Mouse (Mus musculus) embryonic facial prominence, embryonic 14.5 days (tissue): ENCODE results near the gene Treml2. TPM values are rescaled to one million over a fixed set of nuclear protein-coding genes. Genes with fewer than 3 reads are reported as not detected.

Source experiments
- ATAC-seq: fragments of 200-750 bp; cut with Nextera tagmentation; 2 replicates; pipeline ENCODE4 v1.8.0; 2017; ENCODE audit warnings: low read depth, moderate number of reproducible peaks, moderate TSS enrichment
- DNase-seq: peaks from one replicate; pipeline ENCODE4 v3.0.0-alpha.2; 2015; ENCODE audit warnings: low spot score
- H3K27ac ChIP-seq: fragments of 300-500 bp; sonication (generic); replicated peaks from 2 replicates; pipeline ENCODE4 v1.5.1; 2014; ENCODE audit warnings: low read depth, mild to moderate bottlenecking, low read length, moderate library complexity
- H3K27me3 ChIP-seq: fragments of 300-500 bp; sonication (generic); replicated peaks from 2 replicates; pipeline ENCODE4 v1.6.1; 2014; ENCODE audit warnings: low read length; ENCODE audit not compliant: control insufficient read depth, insufficient read depth
- H3K36me3 ChIP-seq: fragments of 300-500 bp; sonication (generic); 2 replicates; pipeline ENCODE4 v1.6.1; 2014; ENCODE audit warnings: low read length, mixed read lengths; ENCODE audit not compliant: control insufficient read depth, insufficient read depth
- H3K4me1 ChIP-seq: fragments of 300-500 bp; sonication (generic); 2 replicates; pipeline ENCODE4 v1.6.1; 2014; ENCODE audit warnings: antibody characterized with exemption, low read length; ENCODE audit not compliant: control insufficient read depth, insufficient read depth
- H3K4me2 ChIP-seq: fragments of 300-500 bp; sonication (generic); 2 replicates; pipeline ENCODE4 v1.6.1; 2014; ENCODE audit warnings: low read depth, mild to moderate bottlenecking, low read length, moderate library complexity, mixed read lengths
- H3K4me3 ChIP-seq: fragments of 300-500 bp; sonication (generic); 2 replicates; pipeline ENCODE4 v1.5.1; 2014; ENCODE audit warnings: low read depth, mild to moderate bottlenecking, low read length
- H3K9ac ChIP-seq: fragments of 300-500 bp; sonication (generic); 2 replicates; pipeline ENCODE4 v1.6.1; 2014; ENCODE audit warnings: low read depth, mild to moderate bottlenecking, low read length, moderate library complexity, mixed read lengths
- H3K9me3 ChIP-seq: fragments of 300-500 bp; sonication (generic); 2 replicates; pipeline ENCODE4 v1.6.1; 2016; ENCODE audit warnings: low read length; ENCODE audit not compliant: control insufficient read depth
- WGBS: fragments of 180-500 bp; shearing (Covaris S2); extraction: QIAGEN DNeasy Blood & Tissue Kit; methylation state at CpG from one replicate; pipeline ENCODE4 v1.1.7; 2014; 5-methylcytosine and 5-hydroxymethylcytosine counted together
- polyA plus RNA-seq: library from polyadenylated mRNA; unstranded; fragments of >200 nt; fragmentation: Nextera tagmentation; extraction: Ambion mirVana; gene quantifications from 2 replicates; pipeline ENCODE4 v1.2.1, GENCODE M21; 2014

Treml2 gene
- polyA plus RNA-seq, 1 experiment from 2014 or later = 0.14 TPM

- no peaks in the 10 kb centered on the region for H3K36me3 ChIP-seq
- H3K27ac ChIP-seq = no peak overlapping the region
- H3K9me3 ChIP-seq = no peaks in the 10 kb centered on the region
- H3K4me1 ChIP-seq = peaks cover 4% of the 10 kb centered on the region; the same call in 1 of the 2 replicates
- DNase-seq (no peak), ATAC-seq (no peak)
- no peak overlapping the region for H3K4me2 ChIP-seq
- no peaks in the 10 kb centered on the region for H3K27me3 ChIP-seq
- H3K4me3 ChIP-seq = no peak overlapping the region
- WGBS = 84% methylated on average over 4 of the region's 4 CpGs
- H3K9ac ChIP-seq = no peak overlapping the region
Observed at GRCm38 (mm10) chr17:48360462-48360861, 61.2 kb downstream of the Treml2 start.

Other genes starting within 250 kb of the Treml2 start
- not detected in 2 replicates for gene 1700067P10Rik, start 210.2 kb upstream of the Treml2 start, polyA plus RNA-seq
- gene 9830107B12Rik, start 153.2 kb upstream of the Treml2 start, polyA plus RNA-seq = not detected in 2 replicates
- 0.08 and 0.10 TPM in 2 replicates for gene A530064D06Rik, start 132.2 kb upstream of the Treml2 start, polyA plus RNA-seq
- 0.08 TPM in 1 of 2 replicates, not detected in the other for gene Trem1, start 66.7 kb upstream of the Treml2 start, polyA plus RNA-seq
- gene Trem3, start 51.7 kb upstream of the Treml2 start, polyA plus RNA-seq = 0.24 TPM in 1 of 2 replicates, not detected in the other
- 0.13 and 0.21 TPM in 2 replicates for gene Treml4, start 35.2 kb upstream of the Treml2 start, polyA plus RNA-seq
- gene B430306N03Rik, start 16.6 kb downstream of the Treml2 start, polyA plus RNA-seq = 0.07 and 1.0 TPM in 2 replicates
- gene Trem2, start 46.9 kb downstream of the Treml2 start, polyA plus RNA-seq = 5.4 and 6.6 TPM in 2 replicates
- 0.50 and 1.1 TPM in 2 replicates for gene Treml1, start 60.4 kb downstream of the Treml2 start, polyA plus RNA-seq
- gene Nfya, start 110.4 kb downstream of the Treml2 start, polyA plus RNA-seq = 16.2 and 16.7 TPM in 2 replicates
- gene Oard1, start 110.5 kb downstream of the Treml2 start, polyA plus RNA-seq = 38.1 and 45.7 TPM in 2 replicates
- 73.2 and 104 TPM in 2 replicates for gene Apobec2, start 133.4 kb downstream of the Treml2 start, polyA plus RNA-seq
- gene Tspo2, start 152.0 kb downstream of the Treml2 start, polyA plus RNA-seq = 2.6 and 2.9 TPM in 2 replicates
- gene Unc5cl, start 155.4 kb downstream of the Treml2 start, polyA plus RNA-seq = 0.08 and 0.13 TPM in 2 replicates